Mouse (Mus musculus): ENCODE data around the gene Insm1. TPM values are rescaled to one million over a fixed set of nuclear protein-coding genes. Genes with fewer than 3 reads are reported as not detected.

Gene Insm1
- polyA plus RNA-seq (2016; fragmentation: Nextera tagmentation; extraction: Ambion mirVana), result 7.0 and 8.5 TPM in 2 replicates

DNA sequence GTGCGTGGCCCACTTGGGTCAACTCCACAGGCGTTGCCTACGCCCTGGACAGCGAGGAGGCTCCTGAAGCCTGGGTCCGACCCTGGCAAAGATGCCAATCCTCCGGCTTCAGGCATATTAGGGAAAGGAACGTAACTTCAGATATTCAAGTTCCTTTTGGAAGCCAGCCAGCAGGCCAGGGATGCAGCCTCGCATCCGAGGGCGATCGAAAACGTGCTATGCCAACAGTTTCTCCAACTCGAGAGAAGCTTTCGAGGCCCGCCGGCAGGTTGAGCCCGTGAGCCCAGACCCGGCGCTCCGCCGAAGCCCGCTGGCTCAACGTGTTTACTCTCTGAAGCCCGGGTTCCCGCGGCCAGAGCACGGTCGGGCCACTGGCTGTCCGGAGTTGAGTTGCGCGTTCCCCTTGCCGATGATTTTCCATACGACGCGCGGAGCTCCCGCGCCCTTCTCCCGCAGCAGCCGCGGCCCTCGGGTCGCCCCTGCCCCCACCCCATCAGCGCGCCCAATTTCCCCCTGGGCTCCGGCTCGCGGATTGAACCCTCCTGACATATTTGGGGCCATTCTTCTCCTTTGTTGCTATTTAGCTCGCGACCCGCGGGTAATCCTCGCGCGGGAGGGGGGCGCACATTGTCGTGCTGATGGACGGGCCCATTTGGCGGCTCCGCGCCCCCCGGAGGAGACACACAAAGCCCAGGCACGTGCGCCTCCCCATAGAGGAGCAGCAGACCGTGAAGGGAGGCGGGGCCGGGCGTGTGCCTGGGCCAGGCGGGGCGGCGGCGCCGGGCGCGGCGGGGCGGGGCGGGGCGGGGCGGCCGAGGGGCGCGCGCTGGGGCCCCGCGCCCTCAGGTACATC, at the start of gene Insm1:
TSS of gene Insm1 (plus strand) at position 846 of the 853 bp plus-strand sequence.
- ATAC-seq (ENCODE audit: low FRiP score), result peak; percentile 78
- H3K27ac ChIP-seq, result peak within 1 kb of the TSS; percentile 98
- H3K9ac ChIP-seq, result peak within 1 kb of the TSS; percentile 90
- H3K4me3 ChIP-seq, result peak within 1 kb of the TSS; percentile 76
- WGBS, result under 1% methylated on average over 67 of the region's 86 CpGs
- no peaks in the 10 kb centered on the region for H3K36me3 ChIP-seq
- peak within 1 kb of the TSS; percentile 82 for H3K4me2 ChIP-seq (replicated peaks)
- H3K9me3 ChIP-seq (replicated peaks), result no peaks in the 10 kb centered on the region
- H3K27me3 ChIP-seq, result peaks cover 68% of the 10 kb centered on the region
- peaks cover 54% of the 10 kb centered on the region for H3K4me1 ChIP-seq

DNA sequence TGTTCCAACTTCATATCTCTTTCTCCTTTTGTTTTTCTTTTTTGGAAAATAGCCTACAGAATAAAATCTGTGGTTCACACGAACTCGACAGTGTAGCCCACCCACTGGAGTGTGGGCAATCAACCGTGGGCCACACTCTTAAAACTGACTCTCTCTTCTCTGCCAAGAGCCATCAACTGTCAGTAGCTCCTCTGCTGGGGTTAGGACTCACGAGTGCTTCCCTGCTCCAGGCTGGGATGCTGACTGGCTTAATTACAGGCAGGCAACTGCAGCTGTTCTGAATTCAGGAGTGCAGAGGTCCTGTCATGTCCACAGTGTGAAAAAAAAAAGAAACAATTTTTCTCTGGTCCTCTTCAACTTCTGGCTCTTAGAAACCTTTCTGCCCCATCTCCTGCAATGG, 49.6 kb upstream of the Insm1 start:
- Histone ChIP-seq H3K9ac (no peak overlapping the region), H3K27me3 (no peaks in the 10 kb centered on the region), H3K9me3 (replicated peaks) (no peaks in the 10 kb centered on the region), H3K4me3 (no peak overlapping the region), H3K4me2 (replicated peaks) (no peak overlapping the region), H3K36me3 (no peaks in the 10 kb centered on the region), H3K27ac (no peak overlapping the region), H3K4me1 (peaks cover 19% of the 10 kb centered on the region)
- no peak for ATAC-seq (ENCODE audit: low FRiP score)
- 42% methylated on average over 4 of the region's 4 CpGs for WGBS

DNA sequence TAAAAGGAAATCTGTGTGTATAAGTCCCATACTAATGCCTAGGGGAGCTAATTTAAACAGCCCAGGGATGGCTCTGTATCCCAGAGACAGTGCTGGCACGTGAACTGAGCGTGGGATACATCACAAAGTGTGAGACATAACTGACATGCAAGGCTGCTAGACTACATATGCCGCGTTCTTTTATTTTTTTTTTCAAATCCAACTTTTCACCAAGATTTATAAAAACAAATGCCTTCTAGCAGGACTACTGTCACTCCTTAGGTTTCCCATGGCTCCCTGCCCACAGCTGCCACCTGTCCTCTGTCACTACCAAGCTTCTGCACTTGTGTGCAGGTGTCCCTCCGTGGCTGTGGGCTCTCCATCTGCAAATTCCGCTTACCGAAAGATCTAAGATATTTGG, 47.5 kb upstream of the Insm1 start:
- H3K9me3 ChIP-seq (replicated peaks), result 0 out of 2 replicates have a peak, but pooled peaks cover 3% of the 10 kb centered on the region
- H3K4me1 ChIP-seq, result peaks cover 6% of the 10 kb centered on the region
- H3K36me3 ChIP-seq, result no peaks in the 10 kb centered on the region
- H3K4me3 ChIP-seq, result no peak overlapping the region
- no peak overlapping the region for H3K4me2 ChIP-seq (replicated peaks)
- no peak overlapping the region for H3K9ac ChIP-seq
- H3K27me3 ChIP-seq, result no peaks in the 10 kb centered on the region
- WGBS, result 84% methylated on average over 7 of the region's 7 CpGs
- no peak overlapping the region for H3K27ac ChIP-seq
- ATAC-seq (ENCODE audit: low FRiP score), result no peak

DNA sequence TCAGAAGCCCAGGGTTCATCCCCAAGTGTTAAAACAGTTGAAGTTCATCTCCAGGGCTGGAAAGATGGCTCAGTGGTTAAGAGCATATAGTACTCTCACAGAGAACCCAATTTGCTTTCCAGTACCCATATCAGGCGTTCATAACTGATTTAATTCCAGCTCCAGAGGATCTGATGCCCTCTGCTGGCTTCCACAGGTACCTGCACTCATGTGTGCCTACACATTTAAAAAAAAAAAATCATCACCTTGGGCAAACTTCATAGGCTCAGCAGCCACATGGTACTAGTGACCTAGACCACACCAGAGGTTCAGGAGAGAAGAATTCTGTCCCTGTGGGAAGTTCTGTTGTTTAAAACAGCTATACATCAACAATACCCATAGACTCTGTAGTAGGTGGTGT, 43.0 kb upstream of the Insm1 start:
- no peak for ATAC-seq (ENCODE audit: low FRiP score)
- H3K27me3 ChIP-seq, result no peaks in the 10 kb centered on the region
- no peaks in the 10 kb centered on the region for H3K4me1 ChIP-seq
- no peak overlapping the region for H3K9ac ChIP-seq
- no peaks in the 10 kb centered on the region for H3K36me3 ChIP-seq
- H3K4me2 ChIP-seq (replicated peaks), result no peak overlapping the region
- H3K27ac ChIP-seq, result no peak overlapping the region
- WGBS, result 79% methylated on average over 1 of the region's 1 CpGs
- H3K4me3 ChIP-seq, result no peak overlapping the region
- 0 out of 2 replicates have a peak, but pooled peaks cover 3% of the 10 kb centered on the region for H3K9me3 ChIP-seq (replicated peaks)

DNA sequence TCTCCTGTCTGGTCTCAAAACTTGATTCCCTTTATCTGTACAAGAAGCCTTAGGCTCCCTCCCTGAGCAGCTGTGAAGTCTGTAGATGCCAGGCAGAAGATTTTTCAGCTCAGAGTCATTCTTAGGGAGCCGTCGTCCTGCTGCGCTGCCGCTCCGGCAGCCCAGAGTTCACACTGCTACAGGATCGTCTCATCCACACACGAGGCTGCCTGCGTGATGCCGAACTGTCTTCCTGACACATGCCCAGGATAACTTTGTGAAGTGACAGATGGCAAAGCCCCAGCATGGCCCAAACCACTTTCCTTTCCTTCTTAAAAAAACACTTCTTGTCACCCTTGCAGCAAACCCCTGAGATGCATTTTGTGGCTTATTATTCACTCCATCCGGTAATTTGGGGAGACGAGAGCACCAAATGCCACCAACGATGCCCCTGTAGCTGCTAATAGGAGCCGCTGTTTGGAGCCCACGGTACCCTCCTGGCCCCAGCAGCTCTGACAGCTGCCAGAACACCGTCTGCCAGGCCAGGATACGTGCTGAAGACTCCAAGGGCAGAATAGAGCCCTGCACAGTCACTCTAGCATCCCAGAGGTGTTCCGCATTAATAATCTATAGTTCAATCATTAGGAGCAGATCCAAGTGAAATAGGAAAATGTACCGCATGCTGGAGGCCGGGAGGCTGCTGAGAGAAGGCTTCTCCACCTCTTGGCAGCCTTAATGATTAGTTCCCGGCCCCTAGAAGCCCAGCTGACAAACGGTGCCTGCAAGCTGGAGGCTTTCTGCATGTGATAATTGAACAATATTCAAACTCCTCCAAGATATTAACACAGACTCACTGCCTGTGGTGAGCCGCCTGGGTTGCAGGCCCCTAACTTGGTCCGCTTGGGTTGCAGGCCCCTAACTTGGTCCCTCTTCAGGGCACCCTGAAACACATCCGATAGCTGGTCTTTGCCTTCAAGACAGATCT, 37.6 kb upstream of the Insm1 start:
- ATAC-seq (ENCODE audit: low FRiP score), result 0 out of 2 replicates have a peak, but pooled peaks have one; percentile 16

DNA sequence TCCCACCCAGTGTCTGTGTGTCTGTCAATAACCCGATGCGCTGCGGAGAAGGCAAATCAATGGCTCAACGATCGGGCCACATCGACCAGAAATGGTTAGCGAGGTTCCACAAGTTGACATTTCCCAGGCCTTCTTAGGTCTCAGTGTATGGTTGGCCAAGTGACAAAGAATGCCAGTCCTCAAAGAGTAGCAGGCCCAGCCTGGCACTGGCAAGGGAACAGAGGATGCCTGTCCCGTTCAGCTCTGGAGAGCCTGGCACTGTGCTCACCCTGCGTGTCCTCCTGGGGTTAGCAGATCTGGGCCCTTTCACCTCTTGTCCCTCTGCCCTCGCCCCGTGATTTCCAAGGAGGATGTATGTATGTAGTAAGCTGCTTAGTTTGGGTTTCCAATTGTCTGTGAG, 25.6 kb upstream of the Insm1 start:
- 94% methylated on average over 11 of the region's 11 CpGs for WGBS
- H3K36me3 ChIP-seq, result no peaks in the 10 kb centered on the region
- no peak for ATAC-seq (ENCODE audit: low FRiP score)
- no peak overlapping the region for H3K4me2 ChIP-seq (replicated peaks)
- H3K9ac ChIP-seq, result no peak overlapping the region
- H3K27ac ChIP-seq, result no peak overlapping the region
- no peak overlapping the region for H3K4me3 ChIP-seq
- H3K4me1 ChIP-seq, result no peaks in the 10 kb centered on the region
- no peaks in the 10 kb centered on the region for H3K9me3 ChIP-seq (replicated peaks)
- no peaks in the 10 kb centered on the region for H3K27me3 ChIP-seq

More for the DNA sequence above, 37.6 kb upstream of the Insm1 start:
- no peaks in the 10 kb centered on the region for H3K36me3 ChIP-seq
- H3K4me1 ChIP-seq, result peaks cover 19% of the 10 kb centered on the region
- H3K27ac ChIP-seq, result peak overlapping the region; percentile 12; the same call in 1 of the 2 replicates
- no peak overlapping the region for H3K9ac ChIP-seq
- 69% methylated on average over 24 of the region's 24 CpGs for WGBS
- H3K27me3 ChIP-seq, result no peaks in the 10 kb centered on the region
- no peak overlapping the region for H3K4me2 ChIP-seq (replicated peaks)
- H3K4me3 ChIP-seq, result no peak overlapping the region
- H3K9me3 ChIP-seq (replicated peaks), result no peaks in the 10 kb centered on the region

DNA sequence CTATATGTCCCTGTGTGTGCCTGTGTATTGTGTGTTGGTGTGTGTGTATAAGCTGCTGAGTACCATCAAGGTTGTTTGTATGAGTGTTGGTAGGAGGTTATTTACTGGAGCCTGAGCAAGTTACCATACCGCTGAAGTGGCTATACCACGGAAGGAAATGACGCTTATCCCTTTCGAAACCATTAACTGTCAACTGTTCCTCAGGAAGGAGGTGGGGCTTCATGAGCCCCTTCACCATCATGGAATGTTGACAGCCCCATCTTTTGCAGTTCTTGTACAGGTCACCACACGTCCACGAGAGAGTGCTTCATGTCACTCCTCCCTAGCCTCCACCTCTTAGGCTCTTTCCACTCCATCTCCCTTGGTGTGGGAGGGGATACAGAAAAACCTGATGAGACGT, 23.8 kb upstream of the Insm1 start:
- no peaks in the 10 kb centered on the region for H3K27me3 ChIP-seq
- no peak overlapping the region for H3K9ac ChIP-seq
- no peak overlapping the region for H3K4me2 ChIP-seq (replicated peaks)
- H3K36me3 ChIP-seq, result no peaks in the 10 kb centered on the region
- no peaks in the 10 kb centered on the region for H3K4me1 ChIP-seq
- H3K27ac ChIP-seq, result no peak overlapping the region
- H3K4me3 ChIP-seq, result no peak overlapping the region
- 79% methylated on average over 7 of the region's 7 CpGs for WGBS
- ATAC-seq (ENCODE audit: low FRiP score), result no peak
- no peaks in the 10 kb centered on the region for H3K9me3 ChIP-seq (replicated peaks)

DNA sequence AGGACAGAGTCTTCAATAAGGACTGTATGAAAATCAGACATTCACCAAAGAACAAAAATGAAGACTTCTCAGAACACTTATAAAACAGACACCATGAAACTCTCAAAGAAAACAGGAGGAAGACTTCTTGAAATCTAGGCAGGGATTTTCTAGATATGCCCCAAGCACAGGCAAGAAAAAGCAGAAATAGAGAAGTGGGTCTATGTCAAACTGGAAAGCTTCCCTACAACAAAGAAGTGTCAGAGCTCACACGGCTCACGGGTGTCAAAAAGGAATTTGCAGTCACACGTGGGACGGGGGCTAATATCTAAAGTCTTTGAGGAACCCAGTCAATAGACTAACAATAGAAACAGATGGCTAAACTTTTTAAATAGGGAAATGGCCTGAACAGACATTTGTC, 10.8 kb upstream of the Insm1 start:
- Histone ChIP-seq H3K9me3 (replicated peaks) (no peaks in the 10 kb centered on the region), H3K9ac (no peak overlapping the region), H3K36me3 (no peaks in the 10 kb centered on the region), H3K4me2 (replicated peaks) (no peak overlapping the region), H3K27me3 (peaks cover 13% of the 10 kb centered on the region), H3K27ac (no peak overlapping the region), H3K4me1 (peaks cover 7% of the 10 kb centered on the region), H3K4me3 (no peak overlapping the region)
- ATAC-seq (ENCODE audit: low FRiP score), result no peak
- 35% methylated on average over 4 of the region's 4 CpGs for WGBS

DNA sequence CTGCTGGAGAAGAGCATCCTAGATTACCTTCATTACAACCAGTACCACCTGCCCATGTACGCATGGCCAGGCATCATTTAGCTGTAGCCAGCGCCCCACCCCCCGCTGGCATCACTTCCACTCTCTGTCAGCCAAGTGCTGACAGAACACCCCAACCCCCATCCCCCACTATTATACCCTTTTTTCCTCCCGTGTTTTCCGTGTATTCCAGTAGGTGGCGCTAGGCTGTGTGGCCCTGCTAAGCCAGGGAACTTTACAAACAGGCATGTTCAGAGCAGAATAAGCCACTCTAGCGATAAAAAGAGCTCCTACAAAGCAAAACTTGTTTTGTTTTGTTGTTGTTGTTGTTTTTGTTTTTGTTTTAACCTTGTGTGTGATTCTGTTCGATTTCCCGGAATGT, 7.0 kb upstream of the Insm1 start:
- H3K27ac ChIP-seq, result no peak overlapping the region
- H3K4me2 ChIP-seq (replicated peaks), result no peak overlapping the region
- no peaks in the 10 kb centered on the region for H3K9me3 ChIP-seq (replicated peaks)
- H3K36me3 ChIP-seq, result no peaks in the 10 kb centered on the region
- no peak overlapping the region for H3K4me3 ChIP-seq
- H3K27me3 ChIP-seq, result peaks cover 41% of the 10 kb centered on the region
- peaks cover 36% of the 10 kb centered on the region for H3K4me1 ChIP-seq
- H3K9ac ChIP-seq, result no peak overlapping the region
- 2% methylated on average over 9 of the region's 9 CpGs for WGBS
- ATAC-seq (ENCODE audit: low FRiP score), result no peak

DNA sequence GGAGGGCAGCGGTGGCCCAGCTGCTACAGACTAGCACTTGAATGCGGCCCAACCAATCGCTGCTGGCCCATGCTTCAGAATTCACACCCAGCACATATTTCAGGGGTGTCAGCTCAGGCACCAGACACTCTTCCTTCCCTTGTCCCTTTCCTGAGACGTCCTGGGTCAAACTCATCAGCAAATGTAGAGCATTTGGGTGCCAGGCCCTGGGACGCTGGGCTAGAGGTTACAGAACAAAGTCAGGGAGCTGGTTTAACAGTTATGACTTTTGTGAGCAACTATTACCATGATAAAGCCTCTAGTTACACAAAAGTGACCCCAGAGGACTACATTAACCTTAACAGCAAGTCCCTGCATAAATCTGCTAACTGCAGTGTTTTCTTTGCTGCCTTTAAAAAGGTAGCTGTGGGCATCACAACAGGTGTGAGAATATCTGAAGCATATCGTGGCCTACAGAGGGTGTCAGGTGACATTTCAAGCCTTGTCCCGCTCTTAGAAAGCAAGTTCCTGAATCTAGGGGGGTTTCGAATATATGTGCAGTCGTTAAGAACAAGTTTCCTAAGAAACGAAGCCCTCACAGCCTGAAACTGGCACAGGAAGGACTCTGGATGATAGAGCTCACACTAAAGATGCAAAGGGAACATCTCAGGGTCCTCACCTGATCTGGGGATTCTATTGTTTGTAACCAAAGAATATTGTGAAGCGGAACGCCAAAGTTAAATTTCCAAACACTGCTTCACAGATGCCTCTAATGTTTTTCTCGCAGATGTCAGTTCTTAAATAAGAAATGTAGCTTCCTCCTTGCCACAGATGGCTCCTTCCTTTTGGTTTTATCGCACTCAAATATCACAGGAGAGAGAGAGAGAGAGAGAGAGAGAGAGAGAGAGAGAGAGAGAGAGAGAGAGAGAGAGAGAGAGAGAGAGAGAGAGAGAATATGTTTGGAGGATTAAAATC, 5.3 kb upstream of the Insm1 start:
- peaks cover 49% of the 10 kb centered on the region for H3K27me3 ChIP-seq
- no peak overlapping the region for H3K4me3 ChIP-seq
- H3K27ac ChIP-seq, result peak overlapping the region; percentile 87
- no peak overlapping the region for H3K4me2 ChIP-seq (replicated peaks)
- H3K4me1 ChIP-seq, result peaks cover 46% of the 10 kb centered on the region
- no peak overlapping the region for H3K9ac ChIP-seq
- WGBS, result 12% methylated on average over 14 of the region's 14 CpGs
- H3K9me3 ChIP-seq (replicated peaks), result no peaks in the 10 kb centered on the region
- H3K36me3 ChIP-seq, result no peaks in the 10 kb centered on the region
- ATAC-seq (ENCODE audit: low FRiP score), result no peak

DNA sequence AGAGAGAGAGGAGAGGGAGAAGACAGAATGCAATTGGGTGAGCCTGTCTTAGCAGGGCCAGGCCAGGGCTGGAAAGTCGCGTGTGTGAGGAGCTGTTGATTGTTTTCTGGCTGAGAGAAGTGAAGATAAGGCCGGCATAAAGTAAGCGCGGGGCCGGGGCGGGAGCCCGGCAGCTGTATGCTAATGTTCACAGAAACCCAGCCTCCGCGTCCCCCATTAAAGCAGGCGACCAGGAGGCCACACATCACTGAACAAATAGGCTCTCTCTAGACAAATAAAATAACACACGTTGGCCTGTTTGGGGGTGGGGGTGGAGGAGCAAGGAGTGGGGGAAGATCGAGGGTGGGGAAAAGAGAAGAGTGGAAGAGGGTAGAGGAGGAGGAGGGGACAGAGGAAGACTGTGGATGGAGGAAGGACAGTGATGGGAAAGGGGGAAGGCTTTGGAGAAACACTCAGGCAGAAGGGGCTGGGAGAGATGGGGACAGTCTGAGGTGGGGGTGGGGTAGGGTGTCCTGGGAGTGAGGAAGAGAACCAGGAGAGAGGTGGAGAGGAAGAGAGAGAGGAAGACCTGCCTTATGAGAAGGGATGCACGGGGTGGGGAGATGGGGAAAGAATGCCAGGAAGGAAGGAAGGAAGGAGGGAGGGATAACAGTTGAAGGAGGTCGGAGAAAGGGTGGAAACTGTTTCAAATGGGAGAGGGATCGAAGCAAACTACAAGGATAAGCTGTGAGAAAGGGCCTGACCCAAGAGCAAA, 4.3 kb upstream of the Insm1 start:
- peaks cover 55% of the 10 kb centered on the region for H3K27me3 ChIP-seq
- WGBS, result under 1% methylated on average over 16 of the region's 16 CpGs
- ATAC-seq (ENCODE audit: low FRiP score), result peak; percentile 20; the same call in 1 of the 2 replicates
- H3K4me3 ChIP-seq, result peak overlapping the region; percentile 6
- H3K9me3 ChIP-seq (replicated peaks), result no peaks in the 10 kb centered on the region
- peak overlapping the region; percentile 53 for H3K9ac ChIP-seq
- no peaks in the 10 kb centered on the region for H3K36me3 ChIP-seq
- H3K4me2 ChIP-seq (replicated peaks), result peak overlapping the region; percentile 49
- H3K27ac ChIP-seq, result peak overlapping the region; percentile 87
- peaks cover 46% of the 10 kb centered on the region for H3K4me1 ChIP-seq
